Mouse (Mus musculus) G1E (cell line): ENCODE measurements around the gene Rtn4rl1.

ENCODE experiments used
- CTCF ChIP-seq: IDR thresholded peaks from 2 replicates; pipeline ENCODE4 v1.5.1; 2012; ENCODE audit warnings: low read depth, low read length, inconsistent platforms, mixed read lengths
- GATA1 ChIP-seq: IDR thresholded peaks from 2 replicates; pipeline ENCODE4 v1.6.1; 2012; ENCODE audit warnings: borderline replicate concordance, low read length, inconsistent platforms, mixed read lengths
- GATA2 ChIP-seq: IDR thresholded peaks from 2 replicates; pipeline ENCODE4 v1.6.1; 2012; ENCODE audit warnings: low read depth, low read length, inconsistent platforms, borderline replicate concordance

GRCm38 (mm10) chr11:75289120-75289519 is 95.5 kb downstream of the Rtn4rl1 start:
- TF ChIP-seq CTCF (no peak), GATA1 (no peak), GATA2 (no peak)
